Mouse (Mus musculus) heart, embryonic 14.5 days (tissue): ENCODE data around the gene Ccdc124. TPM values are rescaled to one million over a fixed set of nuclear protein-coding genes. Genes with fewer than 3 reads are reported as not detected.

Source experiments
- ATAC-seq: fragments of 200-750 bp; cut with Nextera tagmentation; 2 replicates; pipeline ENCODE4 v1.8.0; 2017; ENCODE audit warnings: low read depth, moderate TSS enrichment; ENCODE audit not compliant: insufficient number of reproducible peaks, insufficient read depth, low FRiP score
- H3K27ac ChIP-seq, 2 experiments: fragments of 200-500 bp in 1 of 2; fragments of 300-500 bp in 1 of 2; sonication (generic) in 1 of 2; replicated peaks in 1 of 2; 2 replicates each; pipeline ENCODE4 v1.5.1; 2012 to 2014; ENCODE audit warnings: low read depth in 2 of 2, low read length in 2 of 2, control low read depth in 1 of 2, mild to moderate bottlenecking in 1 of 2, mixed read lengths in 1 of 2; ENCODE audit not compliant: control insufficient read depth in 1 of 2, insufficient read depth in 1 of 2
- H3K27me3 ChIP-seq: fragments of 300-500 bp; sonication (generic); 2 replicates; pipeline ENCODE4 v1.6.1; 2014; ENCODE audit warnings: mild to moderate bottlenecking, low read length, control low read depth; ENCODE audit not compliant: control insufficient read depth, insufficient read depth
- H3K36me3 ChIP-seq: fragments of 300-500 bp; sonication (generic); 2 replicates; pipeline ENCODE4 v1.6.1; 2014; ENCODE audit warnings: mild to moderate bottlenecking, control low read depth, low read length, mixed read lengths; ENCODE audit not compliant: control insufficient read depth, insufficient read depth
- H3K4me1 ChIP-seq, 2 experiments: fragments of 200-500 bp in 1 of 2; fragments of 300-500 bp in 1 of 2; sonication (generic) in 1 of 2; 2 replicates each; pipeline ENCODE4 v1.6.1; 2012 to 2014; ENCODE audit warnings: low read length in 2 of 2, control low read depth in 1 of 2, mixed read lengths in 1 of 2; ENCODE audit not compliant: control insufficient read depth in 2 of 2, insufficient read depth in 2 of 2
- H3K4me2 ChIP-seq: fragments of 300-500 bp; sonication (generic); 2 replicates; pipeline ENCODE4 v1.6.1; 2014; ENCODE audit warnings: mild to moderate bottlenecking, low read length
- H3K4me3 ChIP-seq, 2 experiments: fragments of 200-500 bp in 1 of 2; fragments of 300-500 bp in 1 of 2; sonication (generic) in 1 of 2; 2 replicates each; pipeline ENCODE4 v1.5.1; 2012 to 2014; ENCODE audit warnings: low read length in 2 of 2, mild to moderate bottlenecking in 2 of 2, control low read depth in 1 of 2, low read depth in 1 of 2, moderate library complexity in 1 of 2; ENCODE audit not compliant: control insufficient read depth in 1 of 2, insufficient read depth in 1 of 2
- H3K9ac ChIP-seq: fragments of 300-500 bp; sonication (generic); 2 replicates; pipeline ENCODE4 v1.6.1; 2014; ENCODE audit warnings: mild to moderate bottlenecking, low read length
- H3K9me3 ChIP-seq: fragments of 300-500 bp; sonication (generic); 2 replicates; pipeline ENCODE4 v1.6.1; 2016; ENCODE audit warnings: low read length, control low read depth; ENCODE audit not compliant: control insufficient read depth
- WGBS: fragments of 180-500 bp; shearing (Covaris S2); extraction: QIAGEN DNeasy Blood & Tissue Kit; methylation state at CpG from one replicate; pipeline ENCODE4 v1.1.7; 2014; 5-methylcytosine and 5-hydroxymethylcytosine counted together
- polyA plus RNA-seq: library from polyadenylated mRNA; unstranded; fragments of >200 nt; fragmentation: Nextera tagmentation; extraction: Ambion mirVana; gene quantifications from 2 replicates; pipeline ENCODE4 v1.2.1, GENCODE M21; 2014

Gene Ccdc124
- polyA plus RNA-seq, 1 experiment from 2014 or later = 78.5 TPM

GRCm38 (mm10) chr8:70905831-70906736 is 32.3 kb upstream of the Ccdc124 start, which contains the start of gene Map1s:
Gene Map1s, plus strand, starts transcription at chr8:70905932.
- peaks cover 8 to 21% of the 10 kb centered on the region in 2 experiments for H3K4me1 ChIP-seq

GRCm38 (mm10) chr8:70905463-70905830 is 31.7 kb upstream of the Ccdc124 start:
- H3K4me2 ChIP-seq = peak overlapping the region; percentile 81
- peak overlapping the region; percentile 94 for H3K9ac ChIP-seq
- peak overlapping the region in 1 of 2 experiments; percentile 92; a peak in 2 of 4 replicates for H3K27ac ChIP-seq
- ATAC-seq = no peak
- 0 out of 2 replicates have a peak, but pooled peaks cover under 1% of the 10 kb centered on the region for H3K36me3 ChIP-seq
- peaks cover 8 to 21% of the 10 kb centered on the region in 2 experiments for H3K4me1 ChIP-seq
- no peaks in the 10 kb centered on the region for H3K9me3 ChIP-seq
- WGBS = 12% methylated on average over 8 of the region's 8 CpGs
- peak overlapping the region; percentile 74 to 86 for H3K4me3 ChIP-seq
- 0 out of 2 replicates have a peak, but pooled peaks cover 3% of the 10 kb centered on the region for H3K27me3 ChIP-seq

More at GRCm38 (mm10) chr8:70905831-70906736, 32.3 kb upstream of the Ccdc124 start, which contains the start of gene Map1s:
- peak within 1 kb of the TSS; percentile 74 to 86 for H3K4me3 ChIP-seq
- WGBS = under 1% methylated on average over 78 of the region's 86 CpGs
- H3K9me3 ChIP-seq = no peaks in the 10 kb centered on the region
- H3K27me3 ChIP-seq = 0 out of 2 replicates have a peak, but pooled peaks cover 3% of the 10 kb centered on the region
- H3K36me3 ChIP-seq = peaks cover 6% of the 10 kb centered on the region
- peak within 1 kb of the TSS; percentile 94 for H3K9ac ChIP-seq
- peak within 1 kb of the TSS; percentile 81 for H3K4me2 ChIP-seq
- H3K27ac ChIP-seq = peak within 1 kb of the TSS; percentile 44 to 92
- ATAC-seq = peak; percentile 87

DNA sequence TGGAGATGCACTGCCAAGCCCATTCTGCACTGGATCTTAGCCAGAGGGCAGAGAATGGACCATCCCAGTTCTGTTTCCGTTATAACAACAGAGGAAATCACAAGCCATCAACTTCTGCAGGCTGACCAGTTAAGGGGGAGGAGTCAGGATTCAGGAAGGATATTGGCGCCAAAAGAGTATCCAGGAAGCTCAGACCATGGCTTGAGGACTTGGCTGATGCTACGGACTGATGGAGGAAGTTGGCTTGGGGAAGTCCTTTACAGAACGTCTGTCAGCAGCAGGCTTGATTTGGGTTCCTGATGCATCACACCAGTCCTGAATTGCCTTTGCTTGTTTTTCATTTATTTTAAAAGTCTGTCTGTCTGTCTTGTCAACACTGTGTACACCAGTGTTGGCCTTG is 30.8 kb upstream of the Ccdc124 start:
- Histone ChIP-seq H3K9ac (no peak overlapping the region), H3K4me1 (peaks cover 8 to 21% of the 10 kb centered on the region in 2 experiments), H3K9me3 (no peaks in the 10 kb centered on the region), H3K27me3 (0 out of 2 replicates have a peak, but pooled peaks cover 3% of the 10 kb centered on the region), H3K4me2 (no peak overlapping the region), H3K27ac (no peak overlapping the region), H3K36me3 (no peaks in the 10 kb centered on the region), H3K4me3 (no peak overlapping the region)
- ATAC-seq = no peak
- WGBS = 32% methylated on average over 4 of the region's 4 CpGs

DNA sequence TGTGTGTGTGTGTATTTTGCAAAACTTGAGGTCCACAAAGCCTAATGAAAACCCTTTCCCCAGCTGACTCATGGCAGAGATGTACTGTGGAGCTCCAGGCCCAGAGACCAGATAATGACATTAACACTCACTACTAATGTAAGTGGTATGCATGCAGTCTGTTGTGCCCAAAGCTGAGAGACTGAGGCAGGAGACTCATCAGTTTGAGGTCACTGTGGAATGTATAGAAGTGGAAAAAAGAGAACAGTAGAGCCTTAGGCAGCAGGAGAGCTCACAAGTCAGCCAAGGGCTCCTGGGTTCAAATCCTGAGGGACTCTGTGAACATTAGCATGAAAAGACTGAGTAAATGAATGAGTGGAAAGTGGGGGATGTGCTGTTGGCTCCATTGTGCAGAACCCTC is 29.8 kb upstream of the Ccdc124 start:
- H3K4me1 ChIP-seq = peaks cover 8 to 21% of the 10 kb centered on the region in 2 experiments
- H3K27ac ChIP-seq = no peak overlapping the region
- no peak for ATAC-seq
- H3K9me3 ChIP-seq = no peaks in the 10 kb centered on the region
- H3K27me3 ChIP-seq = 0 out of 2 replicates have a peak, but pooled peaks cover 3% of the 10 kb centered on the region
- no peak overlapping the region for H3K4me2 ChIP-seq
- no peak overlapping the region for H3K9ac ChIP-seq
- no peaks in the 10 kb centered on the region for H3K36me3 ChIP-seq
- no peak overlapping the region for H3K4me3 ChIP-seq

GRCm38 (mm10) chr8:70903112-70903511 is 29.4 kb upstream of the Ccdc124 start:
- Histone ChIP-seq H3K4me2 (no peak overlapping the region), H3K27ac (no peak overlapping the region), H3K27me3 (0 out of 2 replicates have a peak, but pooled peaks cover 3% of the 10 kb centered on the region), H3K4me1 (peaks cover 9 to 24% of the 10 kb centered on the region in 2 experiments), H3K9me3 (no peaks in the 10 kb centered on the region), H3K36me3 (no peaks in the 10 kb centered on the region), H3K4me3 (no peak overlapping the region), H3K9ac (no peak overlapping the region)
- WGBS = 13% methylated on average over 4 of the region's 4 CpGs
- ATAC-seq = no peak

DNA sequence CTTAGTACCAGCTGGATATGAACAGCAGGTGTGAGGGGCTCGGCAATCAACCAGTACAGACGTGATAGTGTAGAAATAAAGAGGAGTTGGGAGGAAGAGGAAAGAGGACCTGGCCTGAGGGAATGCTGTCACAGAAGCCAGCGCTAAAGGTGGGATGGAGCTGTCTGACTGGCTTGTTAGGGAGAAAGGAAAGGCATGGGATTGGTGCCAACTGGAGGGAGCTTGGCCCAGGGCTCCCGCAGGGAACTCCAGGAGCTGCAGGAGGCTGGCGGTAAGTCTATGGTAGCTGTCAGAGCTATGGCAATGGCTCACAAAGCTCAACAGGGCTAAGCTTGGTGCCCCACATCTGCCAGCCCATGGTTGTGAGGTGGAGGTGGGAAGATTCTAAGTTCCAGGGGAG is 28.5 kb upstream of the Ccdc124 start:
- H3K9ac ChIP-seq = no peak overlapping the region
- H3K9me3 ChIP-seq = no peaks in the 10 kb centered on the region
- H3K4me3 ChIP-seq = no peak overlapping the region
- 0 out of 2 replicates have a peak, but pooled peaks cover 3% of the 10 kb centered on the region for H3K27me3 ChIP-seq
- H3K36me3 ChIP-seq = no peaks in the 10 kb centered on the region
- no peak for ATAC-seq
- H3K27ac ChIP-seq = no peak overlapping the region
- WGBS = 34% methylated on average over 5 of the region's 5 CpGs
- H3K4me2 ChIP-seq = no peak overlapping the region
- peaks cover 6 to 16% of the 10 kb centered on the region in 2 experiments for H3K4me1 ChIP-seq

DNA sequence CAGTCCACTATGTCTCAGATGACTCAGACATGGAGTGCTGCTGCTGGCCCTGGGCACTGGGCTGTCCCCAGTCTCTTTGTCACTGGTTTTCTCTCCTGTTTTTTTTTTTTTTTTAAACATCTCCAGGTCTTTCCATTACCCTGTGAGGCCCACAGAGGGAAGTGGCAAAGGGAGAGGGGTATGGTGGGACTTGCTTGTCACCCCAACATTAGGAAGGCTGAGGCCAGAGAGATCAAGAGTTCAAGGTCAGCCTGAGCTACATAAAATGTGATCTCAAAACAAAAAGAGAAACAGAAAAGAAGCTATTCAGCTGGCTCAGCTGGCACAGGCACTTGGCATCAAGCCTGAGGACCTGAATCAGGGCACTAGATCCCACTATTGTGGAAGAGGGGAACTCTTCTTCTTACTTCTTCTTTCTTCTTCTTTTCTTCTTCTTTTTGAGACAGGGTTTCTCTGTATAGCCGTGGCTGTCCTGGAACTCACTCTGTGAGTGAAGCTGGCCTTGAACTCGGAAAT is 27.2 kb upstream of the Ccdc124 start:
- H3K4me1 ChIP-seq = peaks cover 6 to 15% of the 10 kb centered on the region in 2 experiments; a peak in 3 of 4 replicates
- no peak overlapping the region for H3K4me2 ChIP-seq
- no peak overlapping the region for H3K9ac ChIP-seq
- H3K27ac ChIP-seq = no peak overlapping the region
- no peak overlapping the region for H3K4me3 ChIP-seq
- H3K27me3 ChIP-seq = 0 out of 2 replicates have a peak, but pooled peaks cover 3% of the 10 kb centered on the region
- no peaks in the 10 kb centered on the region for H3K36me3 ChIP-seq
- no peak for ATAC-seq
- 54% methylated on average over 2 of the region's 2 CpGs for WGBS
- no peaks in the 10 kb centered on the region for H3K9me3 ChIP-seq
